In genomic region chr5:125434347-125434746, GRCm38 (mm10) we compare ENCODE assay signal across 9 mouse cellular contexts. TPM values are rescaled to one million over a fixed set of nuclear protein-coding genes. Genes with fewer than 3 reads are reported as not detected.
DNase-seq lines count a peak whose midpoint lies in the region; ATAC-seq and TF ChIP-seq lines count a peak whose summit lies in the region.
"Not testable (repeated sequence)": the region's sequence is repeated elsewhere in the genome, so short reads cannot be mapped to it uniquely, and the experiment has no call there.
"Had no signal": no experiment of that assay in that cellular context is flagged by ENCODE, and none has a peak within 500 bp of the region (broad histone marks: within the 10 kb centered on the region; RNA-seq: fewer than 3 reads in every experiment).

No protein-coding gene starts in this region.

- TF ChIP-seq CTCF in hindbrain, postnatal 0 days (IDR thresholded peaks at IDR 0.05; ENCODE audit: low read depth) = peak; percentile 47

- not testable (repeated sequence) for H3K9me3 ChIP-seq in embryonic facial prominence, embryonic 15.5 days (replicated peaks); heart, embryonic 11.5 days (replicated peaks; ENCODE audit: control insufficient read depth, low read length); hindbrain, postnatal 0 days (ENCODE audit: low read length); limb, embryonic 12.5 days; lung, embryonic 15.5 days

- H3K4me3 ChIP-seq in embryonic facial prominence, embryonic 15.5 days (replicated peaks) = peak overlapping the region; percentile 95
- H3K4me3 ChIP-seq in heart, embryonic 11.5 days (ENCODE audit: low read depth, low read length) = peak overlapping the region; percentile 85
- peak overlapping the region; percentile 80; the same call in 1 of the 2 replicates for H3K4me3 ChIP-seq in hindbrain, postnatal 0 days (ENCODE audit: low read length)
- H3K4me3 ChIP-seq in limb, embryonic 12.5 days (replicated peaks) = peak overlapping the region; percentile 93
- peak overlapping the region; percentile 91 for H3K4me3 ChIP-seq in lung, embryonic 15.5 days
- peak overlapping the region; percentile 75 for H3K4me3 ChIP-seq in myocyte

- not testable (repeated sequence) for H3K27ac ChIP-seq in embryonic facial prominence, embryonic 15.5 days (replicated peaks); heart, embryonic 11.5 days (ENCODE audit: low read depth, low read length); hindbrain, postnatal 0 days; limb, embryonic 12.5 days; lung, embryonic 15.5 days

- H3K36me3 ChIP-seq in embryonic facial prominence, embryonic 15.5 days = peaks cover 22% of the 10 kb centered on the region
- not testable (repeated sequence) for H3K36me3 ChIP-seq in heart, embryonic 11.5 days (ENCODE audit: control insufficient read depth, insufficient read depth, low read length); myocyte (ENCODE audit: control insufficient read depth, insufficient read depth)
- H3K36me3 ChIP-seq in hindbrain, postnatal 0 days (ENCODE audit: insufficient read depth, low read length) = peaks cover 21% of the 10 kb centered on the region; the same call in 1 of the 2 replicates
- peaks cover 25% of the 10 kb centered on the region for H3K36me3 ChIP-seq in limb, embryonic 12.5 days
- H3K36me3 ChIP-seq in lung, embryonic 15.5 days = peaks cover 21% of the 10 kb centered on the region

- peak overlapping the region; percentile 90 for H3K4me2 ChIP-seq in embryonic facial prominence, embryonic 15.5 days (replicated peaks)
- H3K4me2 ChIP-seq in heart, embryonic 11.5 days = peak overlapping the region; percentile 95
- H3K4me2 ChIP-seq in hindbrain, postnatal 0 days (ENCODE audit: low read depth, low read length) = peak overlapping the region; percentile 95
- peak overlapping the region; percentile 97 for H3K4me2 ChIP-seq in limb, embryonic 12.5 days
- peak overlapping the region; percentile 91 for H3K4me2 ChIP-seq in lung, embryonic 15.5 days
- H3K4me2 ChIP-seq in myocyte (ENCODE audit: low read depth) = peak overlapping the region; percentile 45

- not testable (repeated sequence) for H3K9ac ChIP-seq in embryonic facial prominence, embryonic 15.5 days; heart, embryonic 11.5 days (ENCODE audit: low read depth, low read length); hindbrain, postnatal 0 days (replicated peaks; ENCODE audit: low read length); limb, embryonic 12.5 days (replicated peaks); lung, embryonic 15.5 days

- DNase-seq in WW6 (ENCODE audit: low read depth, low spot score) = peak; percentile 47
- not testable (repeated sequence) for DNase-seq in hindbrain, postnatal 0 days (ENCODE audit: low spot score)
- peak; percentile 49 for DNase-seq in thymus, postnatal 4 days

- H3K4me1 ChIP-seq in embryonic facial prominence, embryonic 15.5 days = peaks cover 14% of the 10 kb centered on the region
- H3K4me1 ChIP-seq in heart, embryonic 11.5 days (ENCODE audit: control insufficient read depth, insufficient read depth, low read length); hindbrain, postnatal 0 days (ENCODE audit: insufficient read depth, low read length): not testable (repeated sequence)
- peaks cover 12% of the 10 kb centered on the region for H3K4me1 ChIP-seq in limb, embryonic 12.5 days (replicated peaks)
- peaks cover 15% of the 10 kb centered on the region for H3K4me1 ChIP-seq in lung, embryonic 15.5 days

- 52% methylated on average over 15 of the region's 15 CpGs for WGBS in embryonic facial prominence, embryonic 15.5 days
- 55% methylated on average over 15 of the region's 15 CpGs for WGBS in heart, embryonic 11.5 days (ENCODE audit: insufficient replicate concordance)
- WGBS in hindbrain, postnatal 0 days = 53% methylated on average over 15 of the region's 15 CpGs
- 54% methylated on average over 15 of the region's 15 CpGs for WGBS in limb, embryonic 12.5 days
- WGBS in lung, embryonic 15.5 days = 51% methylated on average over 15 of the region's 15 CpGs

- H3K27me3 ChIP-seq in embryonic facial prominence, embryonic 15.5 days; heart, embryonic 11.5 days (ENCODE audit: control insufficient read depth, insufficient read depth, low read length); hindbrain, postnatal 0 days (ENCODE audit: insufficient read depth, low read length); limb, embryonic 12.5 days; lung, embryonic 15.5 days; myocyte (ENCODE audit: control insufficient read depth, insufficient read depth, insufficient read length): not testable (repeated sequence)

- not testable (repeated sequence) for TF ChIP-seq POLR2A in myocyte (IDR thresholded peaks at IDR 0.05; ENCODE audit: insufficient read length, low read depth)

- not testable (repeated sequence) for H3K79me2 ChIP-seq in myocyte (ENCODE audit: control insufficient read depth, insufficient read depth)

- ATAC-seq in embryonic facial prominence, embryonic 15.5 days (ENCODE audit: insufficient number of reproducible peaks, low FRiP score, low TSS enrichment, low read depth) = peak; percentile 8; the same call in 1 of the 2 replicates
- ATAC-seq in heart, embryonic 11.5 days (replicated peaks; ENCODE audit: insufficient number of reproducible peaks, low FRiP score, low TSS enrichment); hindbrain, postnatal 0 days; lung, embryonic 15.5 days (ENCODE audit: borderline replicate concordance, extremely low read depth, low FRiP score, low TSS enrichment): not testable (repeated sequence)
- peak; percentile 33; the same call in 1 of the 2 replicates for ATAC-seq in limb, embryonic 12.5 days (ENCODE audit: insufficient number of reproducible peaks, insufficient read depth, low FRiP score, low TSS enrichment, low read depth)

- H3ac ChIP-seq in myocyte (ENCODE audit: control insufficient read depth, insufficient read length) = peak overlapping the region; percentile 83

RNA-seq across cellular contexts. Expression of gene Dhx37, which starts 0.4 kb away (rescaled TPM):
- 11.3 and 12.7 TPM in 2 replicates for polyA plus RNA-seq in embryonic facial prominence, embryonic 15.5 days (2015; fragmentation: Nextera tagmentation; extraction: Ambion mirVana)
- polyA plus RNA-seq in heart, embryonic 11.5 days (2014; fragmentation: Nextera tagmentation; extraction: Ambion mirVana) = 9.9 and 10.6 TPM in 2 replicates
- total RNA-seq in hindbrain, postnatal 0 days (2014; rRNA removed) = 15.8 and 27.5 TPM in 2 replicates
- 8.0 and 9.8 TPM in 2 replicates for polyA plus RNA-seq in hindbrain, postnatal 0 days (2015; fragmentation: Nextera tagmentation; extraction: Ambion mirVana)
- 16.1 and 16.5 TPM in 2 replicates for polyA plus RNA-seq in limb, embryonic 12.5 days (2016; fragmentation: Nextera tagmentation; extraction: Ambion mirVana)
- 9.9 and 11.7 TPM in 2 replicates for polyA plus RNA-seq in lung, embryonic 15.5 days (2015; fragmentation: Nextera tagmentation; extraction: Ambion mirVana)
- polyA plus RNA-seq in myocyte (2012; fragmentation: generic; extraction: Trizol) = 17.2 TPM

RNA-seq across cellular contexts. Expression of gene Bri3bp, which starts 7.0 kb away (rescaled TPM):
- polyA plus RNA-seq in embryonic facial prominence, embryonic 15.5 days (2015; fragmentation: Nextera tagmentation; extraction: Ambion mirVana) = 34.1 and 37.6 TPM in 2 replicates
- 30.8 and 32.7 TPM in 2 replicates for polyA plus RNA-seq in heart, embryonic 11.5 days (2014; fragmentation: Nextera tagmentation; extraction: Ambion mirVana)
- total RNA-seq in hindbrain, postnatal 0 days (2014; rRNA removed) = 89.3 and 91.2 TPM in 2 replicates
- polyA plus RNA-seq in hindbrain, postnatal 0 days (2015; fragmentation: Nextera tagmentation; extraction: Ambion mirVana) = 41.7 and 44.2 TPM in 2 replicates
- polyA plus RNA-seq in limb, embryonic 12.5 days (2016; fragmentation: Nextera tagmentation; extraction: Ambion mirVana) = 40.3 and 40.7 TPM in 2 replicates
- polyA plus RNA-seq in lung, embryonic 15.5 days (2015; fragmentation: Nextera tagmentation; extraction: Ambion mirVana) = 35.6 and 39.2 TPM in 2 replicates
- polyA plus RNA-seq in myocyte (2012; fragmentation: generic; extraction: Trizol) = 24.8 TPM

RNA-seq across cellular contexts. Expression of gene Aacs, which starts 41.3 kb away (rescaled TPM):
- polyA plus RNA-seq in embryonic facial prominence, embryonic 15.5 days (2015; fragmentation: Nextera tagmentation; extraction: Ambion mirVana) = 42.5 and 46.3 TPM in 2 replicates
- polyA plus RNA-seq in heart, embryonic 11.5 days (2014; fragmentation: Nextera tagmentation; extraction: Ambion mirVana) = 14.2 and 15.5 TPM in 2 replicates
- 124 and 125 TPM in 2 replicates for total RNA-seq in hindbrain, postnatal 0 days (2014; rRNA removed)
- polyA plus RNA-seq in hindbrain, postnatal 0 days (2015; fragmentation: Nextera tagmentation; extraction: Ambion mirVana) = 77.3 and 77.6 TPM in 2 replicates
- 35.7 and 40.1 TPM in 2 replicates for polyA plus RNA-seq in limb, embryonic 12.5 days (2016; fragmentation: Nextera tagmentation; extraction: Ambion mirVana)
- polyA plus RNA-seq in lung, embryonic 15.5 days (2015; fragmentation: Nextera tagmentation; extraction: Ambion mirVana) = 36.8 TPM in 2 replicates
- 70.7 TPM for polyA plus RNA-seq in myocyte (2012; fragmentation: generic; extraction: Trizol)

RNA-seq across cellular contexts. Expression of gene Ubc, which starts 44.3 kb away (rescaled TPM):
- polyA plus RNA-seq in embryonic facial prominence, embryonic 15.5 days (2015; fragmentation: Nextera tagmentation; extraction: Ambion mirVana) = 1,092 and 1,100 TPM in 2 replicates
- polyA plus RNA-seq in heart, embryonic 11.5 days (2014; fragmentation: Nextera tagmentation; extraction: Ambion mirVana) = 833 and 922 TPM in 2 replicates
- 911 and 1,042 TPM in 2 replicates for total RNA-seq in hindbrain, postnatal 0 days (2014; rRNA removed)
- 1,155 and 1,219 TPM in 2 replicates for polyA plus RNA-seq in hindbrain, postnatal 0 days (2015; fragmentation: Nextera tagmentation; extraction: Ambion mirVana)
- polyA plus RNA-seq in limb, embryonic 12.5 days (2016; fragmentation: Nextera tagmentation; extraction: Ambion mirVana) = 1,024 and 1,053 TPM in 2 replicates
- 1,173 and 1,218 TPM in 2 replicates for polyA plus RNA-seq in lung, embryonic 15.5 days (2015; fragmentation: Nextera tagmentation; extraction: Ambion mirVana)
- 878 TPM for polyA plus RNA-seq in myocyte (2012; fragmentation: generic; extraction: Trizol)

RNA-seq across cellular contexts. Expression of gene Gm10382, which starts 45.2 kb away (rescaled TPM):
- 0.32 and 0.48 TPM in 2 replicates for polyA plus RNA-seq in embryonic facial prominence, embryonic 15.5 days (2015; fragmentation: Nextera tagmentation; extraction: Ambion mirVana)
- polyA plus RNA-seq in heart, embryonic 11.5 days (2014; fragmentation: Nextera tagmentation; extraction: Ambion mirVana) = 0.42 TPM in 1 of 2 replicates, not detected in the other
- 1.3 TPM in 1 of 2 replicates, not detected in the other for total RNA-seq in hindbrain, postnatal 0 days (2014; rRNA removed)
- polyA plus RNA-seq in hindbrain, postnatal 0 days (2015; fragmentation: Nextera tagmentation; extraction: Ambion mirVana) = 0.48 and 0.66 TPM in 2 replicates
- polyA plus RNA-seq in limb, embryonic 12.5 days (2016; fragmentation: Nextera tagmentation; extraction: Ambion mirVana) = 0.39 and 0.46 TPM in 2 replicates
- 0.56 and 0.73 TPM in 2 replicates for polyA plus RNA-seq in lung, embryonic 15.5 days (2015; fragmentation: Nextera tagmentation; extraction: Ambion mirVana)
- 1.9 TPM for polyA plus RNA-seq in myocyte (2012; fragmentation: generic; extraction: Trizol)
- total RNA-seq: gastrocnemius, postnatal 25 days had no signal

Comparison
In these comparisons a context has a peak if more than half of its experiments do, and no peak if none do; other contexts are left out.
1. H3K4me2 ChIP-seq: peak in every context shown above with its lines; median percentile 97 in limb, embryonic 12.5 days; 95 in heart, embryonic 11.5 days; 95 in hindbrain, postnatal 0 days; 91 in lung, embryonic 15.5 days; 90 in embryonic facial prominence, embryonic 15.5 days; 45 in myocyte.